Mouse (Mus musculus): Measurements from ENCODE around the gene Tes.
A peak's percentile ranks its signal among the peaks of the same experiment; 100 is the strongest.

Tes gene

DNA sequence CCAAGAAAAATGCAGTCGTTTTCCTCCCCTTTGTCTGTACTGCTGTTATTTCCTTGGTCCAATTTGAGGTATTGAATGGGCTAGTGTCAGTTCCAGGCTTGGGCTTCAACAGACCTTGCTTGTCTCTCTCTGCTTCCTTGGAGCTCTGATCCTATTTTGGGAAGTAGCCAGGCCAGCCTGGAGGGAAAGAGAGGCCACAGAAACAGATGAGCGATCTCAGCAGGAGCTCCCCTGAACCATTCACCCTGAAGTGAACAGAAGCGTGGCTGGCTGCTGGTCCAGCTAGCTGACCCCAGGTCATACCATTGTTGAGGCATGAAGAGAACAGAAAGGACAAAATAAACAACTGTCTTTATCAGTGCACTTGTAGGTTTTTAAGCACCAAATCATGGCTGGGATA, 12.8 kb downstream of the Tes start:
- DNase-seq (ENCODE audit: low read depth in 1 of 2, low spot score in 2 of 2) = no peak

DNA sequence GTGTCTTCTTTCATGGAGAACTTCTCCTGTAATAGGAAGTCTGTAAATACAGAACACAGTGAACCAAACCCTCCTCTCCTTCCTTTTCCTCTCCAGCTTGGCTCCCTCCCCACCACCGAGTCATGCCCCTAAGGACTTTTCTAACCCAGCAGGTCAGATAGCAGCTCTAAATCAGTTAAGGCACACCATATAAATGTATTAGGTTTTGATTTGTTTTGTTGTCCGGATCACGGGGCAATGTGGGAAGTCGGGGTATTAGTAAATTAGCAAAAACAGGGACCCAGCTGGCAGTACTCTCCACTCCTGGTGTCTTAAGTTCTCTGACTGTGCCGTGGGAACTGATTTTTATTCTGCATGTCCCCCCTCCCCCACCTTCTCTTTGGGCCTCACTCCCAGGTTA, 14.4 kb downstream of the Tes start:
- no peak for DNase-seq (ENCODE audit: low read depth in 1 of 2, low spot score in 2 of 2)

DNA sequence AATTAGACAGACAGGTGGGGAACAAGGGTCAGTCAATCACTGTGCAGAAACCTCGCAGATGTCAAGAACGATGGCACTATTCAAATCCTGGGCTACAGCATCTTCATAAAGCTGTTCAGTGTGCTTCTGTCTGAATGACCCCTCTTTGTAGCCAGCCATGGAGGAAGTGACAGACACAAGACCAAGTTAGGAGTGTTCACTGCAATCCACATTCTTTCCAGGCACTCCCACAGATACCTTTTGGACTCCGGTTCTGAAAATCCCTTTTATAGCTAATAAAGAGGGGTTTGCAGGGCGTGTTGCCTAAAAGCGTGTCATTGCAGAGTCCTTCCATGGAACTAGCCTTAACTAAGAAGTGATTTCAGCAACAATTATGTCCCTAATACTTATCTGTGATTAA, 14.9 kb downstream of the Tes start:
- DNase-seq (ENCODE audit: low read depth in 1 of 2, low spot score in 2 of 2) = no peak

DNA sequence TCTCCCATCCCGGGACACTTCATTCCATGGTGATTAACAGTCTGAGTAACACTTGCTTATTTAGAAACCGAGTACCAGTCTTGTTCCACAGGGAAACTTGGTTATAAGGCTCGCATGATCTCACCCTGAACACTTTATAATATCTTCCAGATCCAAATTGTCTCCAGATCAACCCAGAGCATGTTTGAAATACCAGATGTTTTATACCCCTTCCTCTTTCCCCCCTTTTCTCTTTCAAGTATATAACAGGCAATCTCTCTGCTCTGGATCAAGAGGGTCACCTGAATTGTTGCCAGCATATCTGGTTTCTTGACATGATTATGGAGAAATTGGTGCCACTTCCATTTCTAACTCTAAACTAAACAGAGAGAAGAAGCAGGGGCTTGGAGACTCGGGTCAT, 17.3 kb downstream of the Tes start:
- DNase-seq (ENCODE audit: low read depth in 1 of 2, low spot score in 2 of 2) = no peak

DNA sequence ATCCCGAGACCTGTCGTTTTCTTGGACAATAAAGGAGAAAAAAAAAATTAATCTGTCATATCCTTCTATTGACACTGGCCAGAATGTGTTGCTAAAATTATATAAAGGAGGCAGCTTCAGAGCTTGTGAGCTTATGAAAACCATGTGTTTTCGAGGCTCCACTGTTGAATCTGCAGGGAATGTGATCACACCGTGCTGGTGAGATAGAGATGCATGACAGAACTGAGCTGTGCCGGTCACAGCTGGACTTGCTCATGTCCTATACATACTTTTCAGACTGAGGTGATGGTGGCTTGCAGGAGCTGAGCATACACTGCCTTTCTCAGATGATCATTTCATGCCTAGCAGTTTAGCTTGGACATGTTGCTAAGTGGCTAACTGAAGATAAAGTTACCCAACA, 17.9 kb downstream of the Tes start:
- DNase-seq (ENCODE audit: low read depth in 1 of 2, low spot score in 2 of 2) = no peak

DNA sequence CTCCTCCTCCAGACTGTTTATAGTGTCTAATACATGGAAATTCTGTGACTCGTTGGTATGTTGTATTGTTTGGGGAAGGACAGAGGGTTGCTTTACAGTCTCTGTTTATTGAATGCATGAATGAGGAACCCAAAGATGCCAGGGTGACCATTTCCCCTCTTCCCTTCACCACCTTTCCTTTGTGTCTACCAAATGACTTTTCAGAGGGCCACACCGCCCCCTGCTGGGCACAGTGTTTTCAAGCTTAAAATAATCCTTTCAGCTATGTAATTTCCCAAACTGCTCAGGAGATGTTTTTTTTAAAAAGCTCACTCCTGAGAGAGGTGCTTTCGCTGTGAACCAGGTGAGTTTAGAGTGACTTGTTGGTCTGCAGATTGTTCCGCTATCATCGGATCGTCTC, 22.5 kb downstream of the Tes start:
- DNase-seq (ENCODE audit: low read depth in 1 of 2, low spot score in 2 of 2) = peak in 1 of 2 experiments; percentile 41

DNA sequence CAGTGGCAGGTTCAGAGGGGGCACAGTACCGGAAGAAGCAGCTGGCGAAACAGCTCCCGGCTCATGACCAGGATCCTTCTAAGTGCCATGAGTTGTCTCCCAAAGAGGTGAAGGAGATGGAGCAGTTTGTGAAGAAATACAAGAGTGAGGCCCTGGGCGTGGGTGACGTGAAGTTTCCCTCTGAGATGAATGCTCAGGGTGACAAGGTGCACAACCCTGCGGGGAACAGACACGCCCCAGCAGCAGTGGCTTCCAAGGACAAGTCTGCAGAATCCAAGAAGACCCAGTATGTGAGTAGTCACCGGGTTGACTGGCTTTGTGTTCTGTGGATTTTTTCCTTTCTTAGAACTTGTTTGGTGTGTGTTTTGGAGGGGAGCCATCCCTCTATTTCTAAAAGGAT, 32.4 kb downstream of the Tes start:
- no peak for DNase-seq (ENCODE audit: low read depth in 1 of 2, low spot score in 2 of 2)

DNA sequence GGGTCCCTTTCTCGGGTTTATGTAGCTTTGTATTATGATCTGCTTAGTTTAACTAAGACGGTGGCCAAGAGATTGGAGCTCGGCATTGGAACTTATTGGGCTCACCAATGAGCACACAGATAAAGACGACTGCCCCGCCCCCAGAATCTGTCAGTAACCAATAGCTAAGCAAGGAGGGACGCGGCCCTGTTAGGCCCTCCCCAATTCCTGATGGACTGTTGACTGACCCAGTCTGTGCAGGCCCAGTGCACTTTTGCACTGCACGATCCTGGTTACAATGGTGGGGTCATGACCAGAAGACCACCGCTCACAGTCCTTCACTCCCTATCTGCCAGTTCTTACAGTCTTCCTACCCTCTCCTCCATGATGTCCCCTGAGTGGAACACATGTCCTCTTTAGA, 33.6 kb downstream of the Tes start:
- no peak for DNase-seq (ENCODE audit: low read depth in 1 of 2, low spot score in 2 of 2)

DNA sequence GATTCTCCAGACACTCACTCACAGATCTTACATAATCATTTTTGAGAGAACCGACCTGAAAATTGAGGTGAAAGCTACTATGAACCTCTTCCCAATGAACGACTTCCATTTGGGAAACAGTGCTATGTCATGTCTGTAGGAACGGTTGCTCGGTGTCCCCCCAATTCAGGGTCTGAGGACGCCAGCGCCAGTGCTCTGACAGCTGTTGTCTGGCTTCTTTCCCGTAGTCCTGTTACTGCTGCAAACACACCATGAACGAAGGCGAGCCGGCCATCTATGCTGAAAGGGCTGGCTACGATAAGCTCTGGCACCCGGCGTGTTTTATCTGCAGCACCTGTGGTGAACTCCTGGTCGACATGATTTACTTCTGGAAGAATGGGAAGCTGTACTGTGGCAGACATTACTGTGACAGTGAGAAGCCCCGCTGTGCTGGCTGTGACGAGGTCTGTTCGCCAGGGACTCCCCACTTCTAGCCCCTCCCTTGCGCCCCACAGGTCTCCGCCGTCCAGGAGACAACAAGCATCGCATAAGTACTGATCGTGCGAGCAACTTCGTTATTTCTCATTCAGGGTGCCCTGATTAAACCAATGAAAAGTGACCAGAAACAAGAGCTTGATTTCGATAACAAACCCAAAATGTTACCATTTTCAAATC, 34.7 kb downstream of the Tes start:
- DNase-seq (ENCODE audit: low read depth in 1 of 2, low spot score in 2 of 2) = no peak

DNA sequence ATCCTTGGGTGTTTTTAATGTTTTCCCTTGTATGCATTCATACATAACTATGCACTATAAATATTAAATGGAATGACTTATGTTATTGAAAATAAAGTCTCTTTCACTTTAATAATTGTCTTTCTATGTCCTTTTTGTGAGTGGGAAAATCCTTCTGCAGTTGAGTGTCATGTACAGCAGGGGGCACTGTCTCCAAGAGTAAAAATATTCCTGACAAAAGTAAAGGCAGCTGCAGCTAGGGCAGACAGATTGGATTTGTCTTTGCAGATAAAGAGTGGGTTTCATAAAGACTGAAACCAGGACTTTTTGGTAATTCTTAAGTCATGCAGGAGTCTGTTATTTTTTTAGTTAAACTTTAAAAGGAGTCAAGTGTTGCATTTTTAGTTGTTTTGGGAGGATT, 40.8 kb downstream of the Tes start:
- DNase-seq (ENCODE audit: low read depth in 1 of 2, low spot score in 2 of 2) = no peak

DNA sequence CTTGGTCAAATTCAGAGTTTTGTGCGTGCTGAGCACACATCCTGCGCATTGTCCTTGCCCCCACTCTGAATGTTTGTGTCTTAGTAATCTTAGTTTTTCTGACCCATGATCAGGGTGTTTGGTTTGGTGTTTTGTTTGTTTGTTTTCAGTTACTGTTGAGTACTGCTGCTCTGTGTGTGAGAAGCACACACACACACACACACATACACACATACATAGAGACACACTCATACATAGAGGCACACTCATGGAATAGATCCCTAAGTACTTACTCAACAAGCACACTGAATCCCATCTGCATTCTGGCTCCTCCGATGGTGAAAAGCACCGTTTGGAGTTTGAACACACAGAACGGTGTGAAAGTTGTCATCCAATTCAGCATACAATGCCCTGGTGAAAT, 41.5 kb downstream of the Tes start:
- DNase-seq (ENCODE audit: low read depth in 1 of 2, low spot score in 2 of 2) = no peak

DNA sequence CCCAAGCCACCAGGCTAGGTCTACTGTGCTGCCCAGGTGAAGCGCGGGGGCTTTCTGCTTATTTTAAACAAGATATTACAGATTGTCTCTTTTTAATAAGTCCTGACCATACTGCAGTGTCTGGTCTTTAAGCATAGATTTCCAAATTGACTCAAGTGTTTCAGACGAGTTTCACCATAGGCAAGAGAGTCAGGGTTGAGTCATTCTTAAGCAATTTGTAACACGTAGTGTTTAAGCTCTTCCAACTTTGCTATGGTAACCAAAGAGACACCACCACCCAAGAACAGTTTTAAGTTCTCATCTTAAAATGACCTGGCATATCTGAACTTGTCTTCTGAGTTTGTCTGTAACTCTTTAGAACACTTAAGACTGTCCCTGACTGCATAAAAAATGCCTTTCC, 44.3 kb downstream of the Tes start:
- DNase-seq (ENCODE audit: low read depth in 1 of 2, low spot score in 2 of 2) = no peak

DNA sequence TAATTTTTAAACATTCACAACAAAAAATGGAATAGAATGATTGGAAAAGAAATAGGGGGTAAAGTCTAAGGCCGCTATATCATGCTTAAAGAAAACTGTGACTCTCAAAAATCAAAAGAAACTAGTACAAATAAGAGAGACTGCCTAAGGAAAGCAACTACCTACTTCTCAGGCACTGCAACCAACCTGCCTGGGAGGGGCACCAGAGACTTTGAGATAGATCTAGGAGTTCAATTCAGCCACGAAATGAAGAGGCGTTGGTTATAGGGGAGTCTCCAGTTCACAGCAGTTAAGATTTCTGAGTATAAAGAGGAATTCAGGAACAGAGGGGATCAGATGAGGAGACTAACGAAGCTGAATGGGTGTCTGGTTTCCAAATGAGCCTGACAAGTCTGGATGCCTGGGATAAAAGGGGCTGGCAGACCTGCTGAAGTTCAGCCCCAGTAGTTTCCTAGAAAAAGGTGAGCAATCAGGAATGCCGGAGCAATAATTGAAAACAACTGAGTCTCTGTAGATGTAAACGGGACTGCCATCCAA, 45.7 kb downstream of the Tes start:
- DNase-seq (ENCODE audit: low read depth in 1 of 2, low spot score in 2 of 2) = no peak

DNA sequence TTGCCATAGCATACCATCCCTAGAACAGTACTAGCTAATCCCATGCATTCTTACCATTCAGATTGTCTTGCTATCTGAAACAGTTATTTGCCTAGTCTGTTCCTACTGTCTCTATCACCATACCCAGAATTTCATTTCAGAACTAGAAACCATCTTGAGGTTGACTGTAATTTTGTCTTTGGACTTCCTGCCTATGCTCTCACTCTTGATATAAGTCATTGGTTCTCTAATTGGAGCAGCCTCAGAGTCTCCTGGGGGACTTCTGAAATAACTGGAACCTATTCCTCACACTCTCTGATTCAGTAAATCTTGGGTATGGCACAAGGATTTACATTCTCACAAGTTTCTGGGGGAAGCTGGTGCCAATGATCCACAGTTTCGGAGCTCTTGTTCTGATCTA, 47.1 kb downstream of the Tes start:
- DNase-seq (ENCODE audit: low read depth in 1 of 2, low spot score in 2 of 2) = no peak

DNA sequence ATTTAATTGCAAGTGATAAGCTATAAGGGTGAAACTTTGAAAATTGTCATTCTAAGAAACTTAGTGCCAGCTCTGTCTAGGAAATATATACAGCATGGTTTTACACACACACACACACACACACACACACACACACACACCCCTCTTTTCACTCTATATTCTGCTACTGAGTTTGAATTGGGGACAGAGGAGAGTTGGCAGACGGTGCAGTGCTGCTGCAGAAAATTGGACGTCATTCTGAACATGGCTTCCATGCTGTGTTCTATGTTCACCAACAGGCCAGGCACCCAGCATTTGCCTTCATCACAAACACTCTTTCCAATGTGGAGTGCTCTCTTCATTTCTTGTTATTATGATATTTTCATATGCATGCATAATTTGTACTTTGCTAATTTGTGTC, 48.0 kb downstream of the Tes start:
- DNase-seq (ENCODE audit: low read depth in 1 of 2, low spot score in 2 of 2) = no peak

DNA sequence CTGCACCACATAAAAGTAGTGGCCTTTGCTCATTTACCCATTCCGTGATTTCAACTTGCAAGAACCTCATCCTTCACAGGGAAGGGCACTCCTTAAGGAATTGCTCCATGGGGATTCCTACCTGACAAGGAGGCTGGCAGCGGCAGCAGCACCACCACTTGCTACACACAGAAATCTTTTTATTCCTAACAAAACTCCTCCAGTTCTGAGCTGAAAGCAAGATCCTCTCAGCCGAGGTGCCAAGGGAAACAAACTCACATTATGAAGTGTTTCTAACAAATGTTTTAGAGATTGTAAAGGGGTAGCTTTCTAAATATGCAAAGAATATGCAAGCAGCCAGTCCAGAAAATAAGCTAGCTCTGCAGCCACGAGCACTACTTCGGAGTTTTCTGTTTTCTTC, 49.6 kb downstream of the Tes start:
- DNase-seq (ENCODE audit: low read depth in 1 of 2, low spot score in 2 of 2) = no peak

DNA sequence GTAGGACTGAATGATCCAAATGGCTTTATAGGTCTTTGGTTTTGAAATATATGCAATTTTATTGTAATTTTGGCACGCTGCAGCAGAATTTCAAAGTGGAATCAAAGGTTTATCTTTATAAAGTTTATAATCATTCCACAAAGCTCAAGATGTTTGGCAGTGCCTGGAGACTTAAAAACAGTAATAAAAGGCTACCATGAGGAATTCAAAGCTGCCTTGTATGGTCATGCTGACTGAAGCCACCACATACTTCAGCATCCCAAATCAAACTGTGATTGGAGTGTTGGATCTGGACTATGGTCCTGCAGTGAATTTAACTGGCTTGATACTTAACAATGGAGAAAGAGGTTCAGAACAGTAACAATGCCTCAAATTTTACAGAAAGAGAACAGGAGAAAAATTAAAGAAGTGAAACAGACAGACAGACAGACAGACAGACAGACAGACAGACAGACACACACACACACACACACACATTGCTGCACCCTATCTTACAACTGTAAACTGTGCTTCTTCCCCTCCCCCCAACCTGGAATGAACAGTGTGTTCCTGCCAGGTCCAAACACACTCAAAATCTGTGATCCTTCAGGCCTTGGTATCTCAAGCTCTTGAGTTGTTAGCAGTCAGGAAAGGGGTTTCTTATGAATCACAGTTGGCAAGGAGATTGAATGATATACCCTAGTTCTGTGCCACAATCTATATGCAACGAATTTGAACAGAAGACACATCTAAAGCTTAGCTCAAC, 50.3 kb downstream of the Tes start:
- DNase-seq (ENCODE audit: low read depth in 1 of 2, low spot score in 2 of 2) = no peak

DNA sequence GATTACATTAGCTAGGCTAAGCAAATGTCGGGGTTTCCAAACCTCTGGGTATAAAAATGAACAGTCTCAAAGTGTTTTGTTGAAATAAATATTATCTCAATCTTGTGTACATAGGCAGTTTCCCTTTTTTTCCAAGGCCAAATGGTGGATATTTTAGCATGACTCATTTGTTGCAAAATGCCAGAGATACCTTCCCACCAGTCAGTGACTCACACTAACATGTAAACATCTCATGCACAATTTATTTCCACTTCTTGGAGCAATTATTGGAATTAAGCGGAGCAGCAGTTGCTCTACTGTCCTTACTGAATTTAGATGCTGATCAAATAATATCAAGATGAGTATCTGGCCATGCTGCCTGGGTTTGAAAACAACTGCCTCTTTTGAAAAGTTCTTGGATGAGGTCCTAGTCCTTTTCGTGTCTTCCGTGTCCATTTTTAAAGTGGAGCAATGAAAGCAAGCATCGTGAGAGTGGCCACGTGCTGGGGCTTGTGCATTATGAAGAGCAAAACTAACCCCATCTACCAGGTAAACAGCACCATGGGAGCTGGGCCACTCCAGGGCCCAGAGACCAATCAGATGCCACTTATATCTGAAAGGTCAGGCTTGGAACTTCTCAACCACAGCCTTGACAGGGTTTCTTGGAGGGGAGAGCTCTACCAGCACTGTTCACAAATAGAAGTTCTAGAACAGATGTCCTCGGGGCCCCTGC, 54.7 kb downstream of the Tes start:
- no peak for DNase-seq (ENCODE audit: low read depth in 1 of 2, low spot score in 2 of 2)

DNA sequence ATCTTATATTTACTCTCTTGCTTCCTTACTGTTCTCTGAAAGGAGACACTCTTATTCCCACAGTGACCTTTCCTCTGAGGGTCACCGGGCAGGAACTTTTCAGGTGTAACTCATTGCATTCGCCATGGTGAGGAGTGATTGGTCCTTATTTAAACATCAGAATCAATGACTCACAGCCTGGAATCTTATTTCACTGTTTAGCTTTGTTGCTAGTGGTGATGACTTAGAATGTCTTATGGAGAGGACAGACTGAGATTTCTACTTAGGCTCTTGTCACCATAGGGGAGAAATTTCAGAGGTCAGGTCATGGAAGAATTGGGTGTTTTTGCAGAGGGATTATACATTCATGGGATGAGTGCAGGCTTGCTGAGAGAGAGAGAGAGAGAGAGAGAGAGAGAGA, 75.1 kb downstream of the Tes start:
- DNase-seq (ENCODE audit: low read depth in 1 of 2, low spot score in 2 of 2) = no peak

DNA sequence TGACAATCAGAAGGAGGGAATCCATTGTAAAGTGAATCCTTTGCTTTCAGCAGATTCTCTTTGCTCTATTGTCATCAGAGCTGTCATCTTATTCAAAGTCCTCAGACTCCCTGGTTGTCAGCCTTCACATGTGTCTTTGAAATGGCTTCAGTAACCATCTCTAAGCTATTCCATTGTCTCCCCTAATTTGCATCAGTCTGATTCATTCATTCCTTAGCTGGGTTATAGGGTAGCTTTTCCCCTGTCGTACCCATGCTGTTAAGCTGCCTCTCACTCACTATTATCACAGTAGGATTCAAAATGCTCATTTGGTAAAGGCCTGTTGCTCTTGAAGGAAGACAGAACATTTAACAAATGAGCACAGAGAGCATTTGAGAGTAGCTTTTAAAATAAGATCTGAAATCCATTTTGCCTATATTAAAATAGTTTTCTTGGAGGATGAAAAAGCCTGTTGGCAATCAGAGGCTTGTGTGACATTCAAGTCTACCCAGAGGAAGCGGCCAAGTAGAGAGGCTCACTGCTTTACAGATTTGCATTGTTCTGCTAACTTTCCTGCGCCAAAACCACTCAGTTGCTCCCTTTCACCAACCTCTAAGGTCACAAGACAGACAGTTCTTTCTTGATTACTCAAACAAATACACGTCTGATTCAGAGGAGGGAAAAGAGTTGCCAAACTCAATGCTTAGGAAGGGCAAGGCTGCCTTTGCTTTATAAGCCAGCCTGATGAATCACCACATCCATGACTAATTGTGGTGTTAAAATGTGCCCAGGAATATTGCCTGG, 77.8 kb downstream of the Tes start:
- no peak for DNase-seq (ENCODE audit: low read depth in 1 of 2, low spot score in 2 of 2)

DNA sequence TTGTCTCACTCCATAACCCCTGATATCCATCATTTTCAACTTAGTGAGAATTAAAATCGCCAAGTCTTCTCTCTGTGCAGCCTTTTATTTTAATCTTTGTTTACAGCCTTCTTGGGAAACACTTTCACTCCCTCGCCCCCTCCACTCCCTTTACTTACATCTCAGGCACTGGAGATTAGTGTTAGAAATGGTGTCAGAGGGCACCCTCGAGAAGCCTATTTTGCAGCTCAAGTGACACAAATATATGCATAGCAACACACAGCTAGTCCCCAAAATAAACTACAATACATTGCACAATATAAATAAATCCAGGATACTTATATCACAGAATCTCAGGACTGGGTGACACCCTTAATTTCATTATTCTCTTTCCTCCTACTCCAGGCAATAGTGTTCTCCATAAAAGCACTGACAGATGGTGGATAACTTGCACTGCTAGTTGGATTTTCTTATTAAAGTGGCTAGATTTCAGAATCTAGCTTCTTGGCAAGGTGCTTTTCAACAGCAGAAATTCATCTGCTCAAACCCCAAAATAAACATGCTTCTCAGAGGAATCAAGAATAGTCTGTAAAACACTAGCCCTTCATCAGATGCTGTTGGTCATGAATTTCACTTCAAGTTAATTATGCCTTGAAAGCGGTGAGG, 86.2 kb downstream of the Tes start:
- no peak for DNase-seq (ENCODE audit: low read depth in 1 of 2, low spot score in 2 of 2)

All from monocyte, adult 2 months (primary cell).